Mouse (Mus musculus): ENCODE measurements around the gene Foxc2. TPM values are rescaled to one million over a fixed set of nuclear protein-coding genes. Genes with fewer than 3 reads are reported as not detected.
"Not testable (repeated sequence)": the region's sequence is repeated elsewhere in the genome, so short reads cannot be mapped to it uniquely, and the experiment has no call there.

The Foxc2 gene
- polyA plus RNA-seq, 2 experiments from 2014 or later = not detected

DNA sequence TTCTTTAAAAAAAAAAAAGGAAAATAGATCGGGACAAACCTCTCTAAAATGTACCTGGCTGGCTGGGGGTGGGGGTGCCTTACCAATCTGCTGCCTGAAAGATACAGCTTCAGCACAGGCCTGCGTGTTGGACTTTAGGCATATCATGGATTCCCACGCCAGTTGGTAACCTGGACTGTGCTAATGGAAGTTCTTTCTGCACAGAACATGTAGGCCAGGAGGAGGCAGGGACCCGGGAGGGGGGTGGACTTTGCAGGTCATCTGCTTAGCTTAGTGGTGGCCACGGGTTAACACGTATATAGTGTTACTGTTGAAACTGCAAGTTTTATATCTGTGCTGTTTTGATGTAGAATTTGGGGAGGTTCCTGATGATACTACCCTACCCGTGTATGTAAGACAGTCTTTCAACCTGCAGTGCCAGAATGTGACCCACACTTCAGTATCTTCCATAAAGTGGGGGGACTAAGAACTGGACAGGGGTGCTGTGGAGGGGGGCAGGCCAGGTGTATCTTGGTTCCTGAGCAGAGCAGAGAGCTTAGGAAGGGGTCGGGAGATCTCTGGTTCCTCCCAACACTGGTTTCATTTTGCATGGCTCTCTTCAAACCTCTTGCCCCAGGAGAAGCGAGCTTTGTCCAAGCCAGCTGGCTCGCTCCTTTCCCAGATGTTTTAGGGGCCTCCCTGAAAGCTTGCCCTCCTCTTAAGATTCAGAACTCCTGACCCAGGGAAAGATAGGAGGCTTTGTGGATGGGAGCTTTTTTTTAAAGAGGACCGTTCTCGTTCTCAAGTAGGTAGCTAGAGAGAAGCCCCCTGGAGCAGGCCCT is 3.9 kb downstream of the Foxc2 start:
- no peak for ATAC-seq

DNA sequence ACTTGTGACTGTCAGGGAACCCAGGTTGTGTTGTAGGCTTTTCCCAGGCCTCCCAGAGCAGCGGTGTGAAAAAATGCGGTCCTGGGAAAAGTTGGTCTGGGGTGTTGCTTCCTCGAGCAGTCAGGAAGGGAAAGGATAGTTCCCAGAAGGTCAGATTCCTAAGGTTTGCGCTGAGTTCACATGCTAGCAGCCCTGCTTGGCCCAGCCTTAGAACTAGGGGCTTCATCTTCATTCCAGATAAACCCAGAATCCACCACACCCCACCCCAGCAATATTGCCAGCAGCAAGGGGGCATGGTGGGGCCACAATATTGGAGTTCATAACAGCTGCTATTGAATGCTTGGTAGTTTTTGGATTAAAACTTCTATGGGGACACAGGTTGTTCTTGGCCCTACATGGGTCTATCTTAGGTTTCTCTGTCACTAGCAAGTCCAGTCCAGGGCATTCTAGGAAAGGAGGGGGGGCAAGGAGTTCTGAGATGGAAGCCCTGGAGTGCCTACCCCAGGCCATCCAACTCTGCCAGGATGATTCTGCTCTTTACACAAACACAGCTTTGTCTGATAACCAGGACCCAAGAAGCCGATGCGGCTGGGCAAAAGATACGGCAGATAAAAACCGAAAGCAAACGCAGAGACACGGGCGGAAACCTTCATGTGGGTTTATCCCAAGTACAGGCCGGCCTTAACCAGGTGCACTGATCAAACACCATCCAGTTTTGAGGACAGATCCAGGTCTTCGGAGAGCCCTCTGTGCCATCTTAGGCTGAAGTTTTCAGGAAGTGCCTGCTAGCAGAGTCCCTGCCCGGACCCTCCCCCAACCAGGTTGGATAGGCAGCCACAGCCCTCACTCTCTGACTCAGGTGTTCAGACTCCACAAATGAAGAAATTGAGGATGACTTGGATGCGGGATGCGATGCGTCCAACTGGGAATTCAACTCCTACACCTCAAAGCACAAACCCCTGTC is 4.8 kb downstream of the Foxc2 start:
- no peak for ATAC-seq

GRCm38 (mm10) chr8:121121704-121122103 is 5.7 kb downstream of the Foxc2 start:
- no peak for ATAC-seq

- ATAC-seq = no peak
Measured at GRCm38 (mm10) chr8:121122368-121122767, 6.4 kb downstream of the Foxc2 start.

DNA sequence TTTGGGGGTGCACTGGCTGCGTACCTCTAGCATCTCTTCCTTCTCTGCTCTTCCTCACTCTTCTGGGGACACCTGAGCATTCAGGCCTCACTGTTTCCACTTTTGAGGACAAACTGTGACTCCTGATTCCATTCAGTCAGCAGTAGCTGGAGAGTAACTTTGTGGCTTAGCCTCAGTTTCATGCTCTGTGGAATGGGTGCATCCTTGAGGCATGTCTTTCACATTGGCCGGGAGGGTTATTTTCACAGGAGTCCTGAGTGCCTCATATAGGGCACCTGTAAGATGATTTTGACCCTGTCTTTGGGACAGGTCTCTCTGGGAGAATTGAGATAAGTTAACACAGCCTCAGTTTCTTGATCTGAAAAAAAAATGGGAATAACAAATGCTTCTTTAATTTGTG is 7.1 kb downstream of the Foxc2 start:
- ATAC-seq = no peak

DNA sequence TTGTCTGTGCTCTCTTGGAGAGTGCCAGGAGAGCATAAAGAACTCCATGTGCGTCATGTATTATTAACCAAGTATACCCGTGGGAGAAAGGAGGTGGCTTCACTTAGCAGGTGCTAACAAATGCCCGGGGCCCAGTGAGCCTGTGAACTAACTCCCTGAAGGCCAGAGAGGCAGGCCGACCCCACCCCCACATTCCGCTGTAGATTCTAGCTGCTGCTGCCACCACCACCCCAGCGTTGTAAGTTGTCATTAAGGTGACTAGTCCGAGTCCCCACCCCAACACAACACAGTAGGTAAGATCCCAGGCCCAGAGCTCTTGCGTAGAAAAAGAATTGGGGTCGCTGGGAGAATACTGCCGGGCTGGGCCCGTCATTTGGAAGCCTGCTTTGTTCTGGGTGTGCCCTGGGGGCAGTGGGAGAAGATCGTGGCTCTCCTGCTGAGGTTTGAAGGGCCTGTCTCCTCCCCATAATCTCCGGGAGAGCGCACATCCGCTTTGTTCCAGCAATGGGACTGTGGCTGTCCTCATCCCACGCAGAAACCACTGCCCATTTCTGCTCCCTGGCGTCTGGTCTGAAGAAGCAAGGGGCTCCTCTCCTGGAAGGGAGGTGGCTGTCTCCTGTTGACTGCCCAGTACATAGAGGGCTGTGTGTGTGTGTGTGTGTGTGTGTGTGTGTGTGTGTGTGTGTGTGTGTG is 8.7 kb downstream of the Foxc2 start:
- ATAC-seq = no peak

- ATAC-seq = no peak
Measured at GRCm38 (mm10) chr8:121125311-121125876, 9.4 kb downstream of the Foxc2 start.

GRCm38 (mm10) chr8:121126191-121126590 is 10.2 kb downstream of the Foxc2 start:
- no peak for ATAC-seq

GRCm38 (mm10) chr8:121126694-121127093 is 10.7 kb downstream of the Foxc2 start:
- ATAC-seq = no peak

GRCm38 (mm10) chr8:121127291-121127701 is 11.3 kb downstream of the Foxc2 start:
- ATAC-seq = no peak

DNA sequence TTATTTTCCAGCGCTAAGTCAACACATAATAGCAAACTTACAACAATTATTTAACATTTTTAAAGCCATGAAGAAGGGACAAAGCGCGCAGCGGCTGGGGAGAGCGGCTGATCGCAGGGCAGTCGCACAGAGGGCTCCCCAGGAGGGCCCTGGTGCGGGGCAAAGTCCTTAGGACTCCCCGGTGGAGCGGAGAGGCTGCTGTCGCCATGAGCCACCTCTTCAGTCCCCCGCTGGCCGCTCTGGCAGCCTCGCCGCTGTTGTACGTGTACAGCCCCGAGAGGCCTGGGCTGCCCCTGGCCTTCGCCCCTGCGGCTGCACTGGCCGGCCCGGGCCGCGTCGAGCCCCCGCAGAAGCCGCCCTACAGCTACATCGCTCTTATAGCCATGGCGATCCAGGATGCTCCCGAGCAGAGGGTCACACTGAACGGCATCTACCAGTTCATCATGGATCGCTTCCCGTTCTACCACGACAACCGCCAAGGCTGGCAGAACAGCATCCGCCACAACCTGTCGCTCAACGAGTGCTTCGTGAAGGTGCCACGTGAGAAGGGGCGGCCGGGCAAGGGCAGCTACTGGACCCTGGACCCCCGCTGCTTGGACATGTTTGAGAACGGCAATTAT is 11.9 kb downstream of the Foxc2 start, which contains the start of gene Foxl1:
TSS of gene Foxl1 (plus strand) at position 185 of the 620 bp plus-strand sequence.
- no peak for ATAC-seq

- no peak for ATAC-seq
Measured at GRCm38 (mm10) chr8:121128531-121129264, 12.7 kb downstream of the Foxc2 start.

GRCm38 (mm10) chr8:121129265-121129940 is 13.4 kb downstream of the Foxc2 start:
- no peak for ATAC-seq

DNA sequence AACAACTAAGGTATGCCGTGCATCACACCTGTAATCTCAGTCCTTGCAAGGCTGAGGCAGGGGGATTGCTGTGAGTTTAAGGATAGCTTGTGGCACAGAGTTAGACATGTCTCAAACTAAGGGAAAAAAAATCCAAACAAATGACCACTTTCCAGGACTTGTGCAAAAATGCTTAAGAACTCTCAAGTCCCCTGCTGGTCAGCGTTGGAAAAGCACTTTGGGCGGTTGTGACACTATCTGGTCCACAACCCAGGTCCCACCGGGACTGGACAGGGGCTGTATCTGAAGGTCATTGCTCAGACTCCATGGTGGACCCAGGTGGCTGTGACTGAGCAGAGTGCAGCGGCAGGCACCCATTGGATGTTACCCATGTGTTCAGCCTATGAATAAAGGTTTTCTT is 14.6 kb downstream of the Foxc2 start:
- no peak for ATAC-seq

DNA sequence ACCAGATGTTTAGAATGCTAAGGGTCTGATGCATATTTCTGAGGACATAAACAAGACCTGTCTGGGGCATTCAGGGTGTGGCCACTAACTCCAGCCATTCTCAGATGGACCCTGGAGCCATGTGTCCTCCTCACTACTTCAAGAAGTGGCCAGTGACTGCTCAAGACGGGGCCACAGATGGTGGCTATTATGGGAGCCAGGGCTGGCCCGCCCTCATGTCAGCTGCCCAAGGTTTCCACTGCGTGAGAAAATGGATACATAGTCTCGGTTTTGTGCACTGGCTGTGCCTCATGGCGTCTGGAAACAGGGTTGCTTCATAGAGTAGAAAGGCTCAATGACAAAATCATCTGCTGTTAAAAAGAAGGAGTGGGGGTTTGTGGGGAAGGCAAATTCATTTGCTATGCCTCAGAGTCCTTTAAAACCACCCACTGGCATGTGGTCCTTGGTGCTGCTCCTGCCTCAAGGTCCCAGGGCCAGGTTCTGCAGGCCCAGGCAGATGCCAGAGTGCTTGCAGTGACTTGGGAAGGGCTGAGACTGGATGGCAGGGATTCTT is 17.1 kb downstream of the Foxc2 start:
- ATAC-seq = no peak

- no peak for ATAC-seq
Measured at GRCm38 (mm10) chr8:121134102-121134501, 18.1 kb downstream of the Foxc2 start.

DNA sequence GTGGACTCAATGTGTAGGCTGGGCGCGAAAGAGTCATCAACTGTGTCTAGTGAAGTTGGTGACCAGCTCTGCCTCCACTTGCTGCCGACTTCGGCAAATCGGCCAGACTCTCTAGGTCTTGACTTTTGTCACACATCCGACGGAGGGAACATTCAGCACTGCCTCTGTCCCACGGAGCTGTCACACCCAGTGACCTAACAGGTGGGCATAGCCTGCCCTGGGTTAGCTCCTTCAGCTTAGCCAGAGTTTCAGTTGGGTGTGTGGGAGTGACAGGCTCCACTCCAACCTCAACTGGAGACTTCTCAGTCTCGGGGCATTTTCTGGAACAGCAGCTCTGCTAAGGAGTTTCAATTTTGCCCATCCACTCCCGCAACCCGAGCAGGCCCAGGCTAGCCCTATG is 18.5 kb downstream of the Foxc2 start:
- ATAC-seq = no peak

- no peak for ATAC-seq
Measured at GRCm38 (mm10) chr8:121136856-121137255, 20.9 kb downstream of the Foxc2 start.

GRCm38 (mm10) chr8:121145457-121146134 is 29.6 kb downstream of the Foxc2 start:
- ATAC-seq = not testable (repeated sequence)

All from CD4-positive, CD25-positive, alpha-beta regulatory T cell, adult 4 months (primary cell).